Mouse (Mus musculus): ENCODE measurements around the gene Runx1. TPM values are rescaled to one million over a fixed set of nuclear protein-coding genes. Genes with fewer than 3 reads are reported as not detected.

Gene Runx1
- polyA plus RNA-seq, 1 experiment from 2014 or later = 9.4 TPM

DNA sequence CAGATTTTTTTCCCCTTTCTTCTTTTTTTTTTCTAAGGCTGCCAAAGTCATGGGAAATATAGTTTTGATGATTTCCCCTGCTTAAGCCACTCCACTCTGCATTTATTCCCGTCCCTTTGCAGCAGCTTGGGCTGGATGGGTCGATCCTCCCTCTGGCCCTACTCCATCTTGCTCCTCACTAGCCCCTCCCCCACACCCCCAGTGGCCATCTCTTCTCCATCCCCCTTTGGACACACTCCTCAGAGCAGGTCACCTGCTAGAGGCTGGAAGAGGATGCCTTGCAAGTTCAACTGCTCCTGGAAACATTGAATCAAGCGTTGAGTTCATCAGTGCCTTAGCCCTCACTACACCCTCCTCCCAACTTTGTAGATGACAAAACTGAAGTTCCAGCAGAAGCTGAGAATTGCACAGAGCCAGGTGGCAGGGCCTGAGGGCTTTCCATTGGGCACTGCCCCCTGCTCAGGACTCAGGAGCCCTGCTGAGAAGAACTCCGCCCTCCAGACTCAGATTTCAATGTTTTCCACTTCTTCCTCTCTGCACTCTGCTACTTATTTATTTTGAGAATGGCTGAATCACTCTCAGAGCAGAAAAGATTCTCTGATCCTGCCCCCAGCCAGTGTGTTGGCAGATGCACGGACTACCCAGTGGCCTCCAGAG lies 171.5 kb downstream of the Runx1 start:
- H3K4me3 ChIP-seq (ENCODE audit: low read length) = no peak overlapping the region
- no peak overlapping the region for H3K9ac ChIP-seq (ENCODE audit: low read length)
- H3K36me3 ChIP-seq (ENCODE audit: control insufficient read depth, insufficient read depth, low read length) = peaks cover 2% of the 10 kb centered on the region; the same call in 1 of the 2 replicates
- H3K27ac ChIP-seq (ENCODE audit: low read length) = peak overlapping the region; percentile 20; the same call in 1 of the 2 replicates
- peak; percentile 39; the same call in 1 of the 2 replicates for ATAC-seq (ENCODE audit: low read depth)
- H3K4me1 ChIP-seq (replicated peaks; ENCODE audit: control insufficient read depth, insufficient read depth, low read length) = peaks cover 29% of the 10 kb centered on the region
- WGBS = 27% methylated on average over 5 of the region's 5 CpGs
- H3K27me3 ChIP-seq (ENCODE audit: control insufficient read depth, insufficient read depth, low read depth, low read length) = no peaks in the 10 kb centered on the region
- H3K4me2 ChIP-seq (ENCODE audit: low read depth, low read length) = no peak overlapping the region
- no peaks in the 10 kb centered on the region for H3K9me3 ChIP-seq (ENCODE audit: control insufficient read depth, low read length)

GRCm38 (mm10) chr16:92653816-92654215 lies 172.1 kb downstream of the Runx1 start:
- H3K4me2 ChIP-seq (ENCODE audit: low read depth, low read length) = no peak overlapping the region
- WGBS = 36% methylated on average over 5 of the region's 5 CpGs
- H3K4me1 ChIP-seq (replicated peaks; ENCODE audit: control insufficient read depth, insufficient read depth, low read length) = peaks cover 29% of the 10 kb centered on the region
- ATAC-seq (ENCODE audit: low read depth) = no peak
- H3K9me3 ChIP-seq (ENCODE audit: control insufficient read depth, low read length) = no peaks in the 10 kb centered on the region
- H3K27me3 ChIP-seq (ENCODE audit: control insufficient read depth, insufficient read depth, low read depth, low read length) = no peaks in the 10 kb centered on the region
- H3K27ac ChIP-seq (ENCODE audit: low read length) = peak overlapping the region; percentile 20
- H3K4me3 ChIP-seq (ENCODE audit: low read length) = no peak overlapping the region
- H3K9ac ChIP-seq (ENCODE audit: low read length) = no peak overlapping the region
- peaks cover under 1% of the 10 kb centered on the region; the same call in 1 of the 2 replicates for H3K36me3 ChIP-seq (ENCODE audit: control insufficient read depth, insufficient read depth, low read length)

- 90% methylated on average over 3 of the region's 3 CpGs for WGBS
- no peaks in the 10 kb centered on the region for H3K9me3 ChIP-seq (ENCODE audit: control insufficient read depth, low read length)
- H3K4me1 ChIP-seq (replicated peaks; ENCODE audit: control insufficient read depth, insufficient read depth, low read length) = peaks cover 26% of the 10 kb centered on the region
- H3K9ac ChIP-seq (ENCODE audit: low read length) = no peak overlapping the region
- H3K27me3 ChIP-seq (ENCODE audit: control insufficient read depth, insufficient read depth, low read depth, low read length) = no peaks in the 10 kb centered on the region
- H3K4me3 ChIP-seq (ENCODE audit: low read length) = no peak overlapping the region
- no peaks in the 10 kb centered on the region; the same call in 1 of the 2 replicates for H3K36me3 ChIP-seq (ENCODE audit: control insufficient read depth, insufficient read depth, low read length)
- no peak overlapping the region for H3K4me2 ChIP-seq (ENCODE audit: low read depth, low read length)
- H3K27ac ChIP-seq (ENCODE audit: low read length) = no peak overlapping the region
- ATAC-seq (ENCODE audit: low read depth) = no peak
Measured at GRCm38 (mm10) chr16:92651256-92651655, 174.7 kb downstream of the Runx1 start.

- Histone ChIP-seq H3K27me3 (ENCODE audit: control insufficient read depth, insufficient read depth, low read depth, low read length) (no peaks in the 10 kb centered on the region), H3K9me3 (ENCODE audit: control insufficient read depth, low read length) (no peaks in the 10 kb centered on the region), H3K4me2 (ENCODE audit: low read depth, low read length) (no peak overlapping the region), H3K4me3 (ENCODE audit: low read length) (no peak overlapping the region), H3K27ac (ENCODE audit: low read length) (peak overlapping the region; percentile 80), H3K9ac (ENCODE audit: low read length) (0 out of 2 replicates have a peak overlapping the region, but pooled peaks have one; percentile 29), H3K4me1 (replicated peaks; ENCODE audit: control insufficient read depth, insufficient read depth, low read length) (peaks cover 32% of the 10 kb centered on the region), H3K36me3 (ENCODE audit: control insufficient read depth, insufficient read depth, low read length) (no peaks in the 10 kb centered on the region)
- peak; percentile 34; the same call in 1 of the 2 replicates for ATAC-seq (ENCODE audit: low read depth)
- 65% methylated on average over 13 of the region's 13 CpGs for WGBS
Measured at GRCm38 (mm10) chr16:92646153-92646552, 179.8 kb downstream of the Runx1 start.

- Histone ChIP-seq H3K27ac (ENCODE audit: low read length) (peak overlapping the region; percentile 80), H3K4me1 (replicated peaks; ENCODE audit: control insufficient read depth, insufficient read depth, low read length) (peaks cover 33% of the 10 kb centered on the region), H3K9ac (ENCODE audit: low read length) (peak overlapping the region; percentile 41; the same call in 1 of the 2 replicates), H3K4me3 (ENCODE audit: low read length) (no peak overlapping the region), H3K4me2 (ENCODE audit: low read depth, low read length) (no peak overlapping the region), H3K9me3 (ENCODE audit: control insufficient read depth, low read length) (no peaks in the 10 kb centered on the region), H3K36me3 (ENCODE audit: control insufficient read depth, insufficient read depth, low read length) (no peaks in the 10 kb centered on the region), H3K27me3 (ENCODE audit: control insufficient read depth, insufficient read depth, low read depth, low read length) (no peaks in the 10 kb centered on the region)
- ATAC-seq (ENCODE audit: low read depth) = peak; percentile 32
- 39% methylated on average over 22 of the region's 22 CpGs for WGBS
Measured at GRCm38 (mm10) chr16:92645423-92646115, 180.4 kb downstream of the Runx1 start.

DNA sequence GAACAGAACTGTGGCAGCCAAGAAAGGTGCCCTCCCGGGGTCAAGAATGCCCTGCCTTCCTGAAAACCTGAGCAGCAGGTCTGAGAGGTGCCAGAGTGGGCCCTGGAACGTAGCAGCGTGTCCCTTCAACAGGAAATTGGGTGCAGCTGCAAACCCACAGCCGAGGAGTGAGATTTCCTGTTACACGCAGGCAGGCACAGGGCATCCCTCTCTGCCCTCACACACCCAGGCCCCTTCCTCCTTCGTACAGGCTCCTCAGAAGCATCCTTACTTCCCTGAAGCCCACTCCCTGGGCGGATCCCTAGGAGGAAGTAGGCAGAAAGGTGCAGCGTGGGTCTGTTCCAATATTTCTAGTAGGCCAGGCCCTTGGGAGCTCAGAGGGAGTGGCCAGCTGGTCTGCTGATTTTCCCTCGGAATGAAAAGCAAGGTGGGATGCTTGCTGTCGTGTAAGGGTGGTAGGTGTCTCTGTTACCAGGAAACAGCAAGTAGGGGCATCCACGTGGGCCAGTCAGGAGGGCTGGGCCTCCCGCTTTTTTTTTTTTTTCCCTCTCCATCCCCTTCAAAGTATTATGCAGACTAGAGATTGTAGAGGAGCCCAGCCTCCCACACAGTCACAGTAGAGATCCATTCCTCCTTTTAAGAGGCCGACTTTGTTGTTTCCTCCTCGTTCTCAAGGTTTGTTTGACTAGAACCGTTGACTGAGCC lies 181.1 kb downstream of the Runx1 start:
- Histone ChIP-seq H3K27me3 (ENCODE audit: control insufficient read depth, insufficient read depth, low read depth, low read length) (no peaks in the 10 kb centered on the region), H3K36me3 (ENCODE audit: control insufficient read depth, insufficient read depth, low read length) (no peaks in the 10 kb centered on the region), H3K9me3 (ENCODE audit: control insufficient read depth, low read length) (no peaks in the 10 kb centered on the region), H3K4me1 (replicated peaks; ENCODE audit: control insufficient read depth, insufficient read depth, low read length) (peaks cover 33% of the 10 kb centered on the region), H3K27ac (ENCODE audit: low read length) (peak overlapping the region; percentile 80), H3K4me2 (ENCODE audit: low read depth, low read length) (peak overlapping the region; percentile 16; the same call in 1 of the 2 replicates), H3K9ac (ENCODE audit: low read length) (peak overlapping the region; percentile 41; the same call in 1 of the 2 replicates), H3K4me3 (ENCODE audit: low read length) (no peak overlapping the region)
- WGBS = 34% methylated on average over 15 of the region's 15 CpGs
- ATAC-seq (ENCODE audit: low read depth) = peak; percentile 78

DNA sequence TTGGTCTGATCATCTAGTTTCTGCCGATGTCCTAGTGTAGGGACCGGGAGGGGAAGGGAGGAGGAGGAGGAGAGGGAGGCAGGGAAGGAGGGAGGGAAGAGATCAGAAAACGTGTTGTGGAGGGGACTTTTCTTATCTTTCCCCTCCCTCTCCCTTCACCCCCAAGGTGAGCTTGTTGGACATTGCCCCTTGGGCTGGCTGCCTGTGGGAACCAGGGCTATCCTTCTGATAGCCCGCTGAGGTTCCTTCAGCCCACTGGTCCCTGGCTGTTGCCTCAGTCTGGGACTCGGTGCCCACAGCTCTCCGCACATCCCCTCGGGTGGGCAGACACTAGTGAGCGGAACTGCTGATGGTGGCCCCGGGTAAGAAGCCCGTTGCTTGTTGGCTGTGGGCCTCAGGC lies 181.6 kb downstream of the Runx1 start:
- Histone ChIP-seq H3K9ac (ENCODE audit: low read length) (peak overlapping the region; percentile 17; the same call in 1 of the 2 replicates), H3K27me3 (ENCODE audit: control insufficient read depth, insufficient read depth, low read depth, low read length) (no peaks in the 10 kb centered on the region), H3K9me3 (ENCODE audit: control insufficient read depth, low read length) (no peaks in the 10 kb centered on the region), H3K4me1 (replicated peaks; ENCODE audit: control insufficient read depth, insufficient read depth, low read length) (peaks cover 34% of the 10 kb centered on the region), H3K27ac (ENCODE audit: low read length) (peak overlapping the region; percentile 80), H3K4me2 (ENCODE audit: low read depth, low read length) (no peak overlapping the region), H3K4me3 (ENCODE audit: low read length) (no peak overlapping the region), H3K36me3 (ENCODE audit: control insufficient read depth, insufficient read depth, low read length) (no peaks in the 10 kb centered on the region)
- 52% methylated on average over 10 of the region's 10 CpGs for WGBS
- ATAC-seq (ENCODE audit: low read depth) = no peak

DNA sequence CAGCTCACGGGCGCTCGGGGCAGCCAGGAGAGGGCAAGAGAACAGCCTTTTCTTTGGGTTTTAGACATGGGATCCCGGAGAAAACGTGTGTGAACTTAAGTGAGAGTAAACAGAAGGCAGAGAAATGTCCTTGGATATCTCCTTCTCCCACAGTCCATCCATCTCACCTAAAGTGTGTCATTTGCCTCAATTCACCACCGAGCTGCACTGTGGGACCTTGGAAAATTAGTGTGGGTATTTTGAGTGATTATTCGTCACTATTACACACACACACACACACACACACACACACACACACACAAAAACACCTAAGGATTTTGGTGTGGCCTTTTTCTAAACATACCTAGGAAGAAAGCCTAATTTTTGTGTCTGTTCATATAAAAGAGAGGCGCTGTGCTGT lies 183.7 kb downstream of the Runx1 start:
- WGBS = 67% methylated on average over 8 of the region's 8 CpGs

DNA sequence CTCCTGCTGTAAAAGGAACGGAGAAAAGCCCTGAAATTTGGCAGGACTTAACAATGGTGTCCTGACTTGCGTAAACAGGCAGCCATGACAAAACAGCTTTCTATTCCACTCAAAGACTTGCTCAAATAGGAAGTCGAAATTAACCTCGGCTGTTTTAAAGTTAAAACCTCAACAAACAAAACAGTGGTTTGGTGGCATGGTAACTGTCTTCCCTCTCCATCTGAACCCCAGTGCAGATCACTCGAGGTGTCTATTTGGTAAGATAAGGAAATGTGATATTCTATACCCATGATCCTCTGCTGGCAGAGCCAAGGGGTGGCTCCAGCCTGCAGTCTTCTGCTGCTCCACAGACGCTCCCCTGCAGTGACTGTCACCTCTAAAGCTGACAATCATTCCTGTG lies 184.9 kb downstream of the Runx1 start:
- H3K4me3 ChIP-seq (ENCODE audit: low read length) = no peak overlapping the region
- H3K9me3 ChIP-seq (ENCODE audit: control insufficient read depth, low read length) = no peaks in the 10 kb centered on the region
- no peaks in the 10 kb centered on the region for H3K36me3 ChIP-seq (ENCODE audit: control insufficient read depth, insufficient read depth, low read length)
- no peak for ATAC-seq (ENCODE audit: low read depth)
- H3K27me3 ChIP-seq (ENCODE audit: control insufficient read depth, insufficient read depth, low read depth, low read length) = no peaks in the 10 kb centered on the region
- H3K9ac ChIP-seq (ENCODE audit: low read length) = no peak overlapping the region
- H3K27ac ChIP-seq (ENCODE audit: low read length) = no peak overlapping the region
- H3K4me1 ChIP-seq (replicated peaks; ENCODE audit: control insufficient read depth, insufficient read depth, low read length) = peaks cover 31% of the 10 kb centered on the region
- no peak overlapping the region for H3K4me2 ChIP-seq (ENCODE audit: low read depth, low read length)
- 52% methylated on average over 6 of the region's 6 CpGs for WGBS

More for the DNA sequence above, 183.7 kb downstream of the Runx1 start:
- Histone ChIP-seq H3K4me3 (ENCODE audit: low read length) (no peak overlapping the region), H3K9ac (ENCODE audit: low read length) (no peak overlapping the region), H3K27ac (ENCODE audit: low read length) (no peak overlapping the region), H3K9me3 (ENCODE audit: control insufficient read depth, low read length) (no peaks in the 10 kb centered on the region), H3K4me1 (replicated peaks; ENCODE audit: control insufficient read depth, insufficient read depth, low read length) (peaks cover 38% of the 10 kb centered on the region), H3K27me3 (ENCODE audit: control insufficient read depth, insufficient read depth, low read depth, low read length) (no peaks in the 10 kb centered on the region), H3K36me3 (ENCODE audit: control insufficient read depth, insufficient read depth, low read length) (no peaks in the 10 kb centered on the region), H3K4me2 (ENCODE audit: low read depth, low read length) (no peak overlapping the region)
- no peak for ATAC-seq (ENCODE audit: low read depth)

Measured in lung, embryonic 16.5 days (tissue).